Mouse (Mus musculus): ENCODE results near the gene Dcbld1. TPM values are rescaled to one million over a fixed set of nuclear protein-coding genes. Genes with fewer than 3 reads are reported as not detected.

The Dcbld1 gene
- polyA plus RNA-seq, 1 experiment from 2014 or later: 8.0 TPM

Other genes starting within 250 kb of the Dcbld1 start
- 0.28 and 0.32 TPM in 2 replicates for gene Vgll2, start 211.1 kb upstream of the Dcbld1 start, polyA plus RNA-seq (2015; fragmentation: Nextera tagmentation; extraction: Ambion mirVana)
- gene Ros1, start 38.4 kb upstream of the Dcbld1 start, polyA plus RNA-seq (2015; fragmentation: Nextera tagmentation; extraction: Ambion mirVana): not detected in 2 replicates
- gene Gm26741, start 125.1 kb downstream of the Dcbld1 start, polyA plus RNA-seq (2015; fragmentation: Nextera tagmentation; extraction: Ambion mirVana): not detected in 2 replicates
- gene Gopc, start 148.5 kb downstream of the Dcbld1 start, polyA plus RNA-seq (2015; fragmentation: Nextera tagmentation; extraction: Ambion mirVana): 12.4 and 13.7 TPM in 2 replicates
- 0.08 TPM in 1 of 2 replicates, not detected in the other for gene Nepn, start 155.4 kb downstream of the Dcbld1 start, polyA plus RNA-seq (2015; fragmentation: Nextera tagmentation; extraction: Ambion mirVana)
- 8.1 and 8.5 TPM in 2 replicates for gene Nus1, start 183.9 kb downstream of the Dcbld1 start, polyA plus RNA-seq (2015; fragmentation: Nextera tagmentation; extraction: Ambion mirVana)